12 mouse cellular contexts compared by ENCODE assay signal in genomic region chr2:144202567-144202966, GRCm38 (mm10).
DNase-seq lines count a peak whose midpoint lies in the region; ATAC-seq and TF ChIP-seq lines count a peak whose summit lies in the region.
"Had no signal": no experiment of that assay in that cellular context is flagged by ENCODE, and none has a peak within 500 bp of the region (broad histone marks: within the 10 kb centered on the region; RNA-seq: fewer than 3 reads in every experiment).

No protein-coding gene starts in this region.

- intact Hi-C loops in heart, adult 2 months (cut with DNase I) = no loop called here

- peaks cover 26% of the 10 kb centered on the region for H3K4me1 ChIP-seq in heart, embryonic 12.5 days (replicated peaks)
- peaks cover 2% of the 10 kb centered on the region for H3K4me1 ChIP-seq in heart, adult 2 months (ENCODE audit: control insufficient read depth, insufficient read depth, low read length)
- no peaks in the 10 kb centered on the region for H3K4me1 ChIP-seq in hindbrain, embryonic 11.5 days (replicated peaks; ENCODE audit: control insufficient read depth, insufficient read depth, low read length)
- no peaks in the 10 kb centered on the region for H3K4me1 ChIP-seq in limb, embryonic 10.5 days

- H3K27ac ChIP-seq in heart, embryonic 12.5 days (ENCODE audit: poor library complexity, severe bottlenecking) = peak overlapping the region; percentile 61
- H3K27ac ChIP-seq in heart, adult 2 months = no peak overlapping the region
- peak overlapping the region; percentile 36; the same call in 1 of the 2 replicates for H3K27ac ChIP-seq in layer of hippocampus, adult 2 months
- no peak overlapping the region for H3K27ac ChIP-seq in hindbrain, embryonic 11.5 days (ENCODE audit: low read depth, low read length)
- H3K27ac ChIP-seq in limb, embryonic 10.5 days = peak overlapping the region; percentile 46; the same call in 1 of the 2 replicates

- TF ChIP-seq POLR2A in heart, adult 2 months (IDR thresholded peaks at IDR 0.05; ENCODE audit: insufficient read depth, low read depth, low read length) = no peak

- TF ChIP-seq EP300 in heart, adult 2 months (IDR thresholded peaks at IDR 0.05; ENCODE audit: insufficient read depth, low read depth, low read length) = no peak

- WGBS in heart, embryonic 12.5 days = 75% methylated on average over 3 of the region's 3 CpGs
- WGBS in heart, adult 2 months = 93% methylated on average over 3 of the region's 3 CpGs
- WGBS in hindbrain, embryonic 11.5 days = 66% methylated on average over 3 of the region's 3 CpGs
- WGBS in limb, embryonic 10.5 days = 82% methylated on average over 3 of the region's 3 CpGs

- no peaks in the 10 kb centered on the region for H3K79me2 ChIP-seq in heart, adult 2 months (replicated peaks; ENCODE audit: control insufficient read depth, insufficient read depth, low read length)

- H3K9me3 ChIP-seq in heart, embryonic 12.5 days (replicated peaks) = no peaks in the 10 kb centered on the region; the same call in 1 of the 2 replicates
- no peaks in the 10 kb centered on the region for H3K9me3 ChIP-seq in hindbrain, embryonic 11.5 days (ENCODE audit: control insufficient read depth, low read length)
- H3K9me3 ChIP-seq in limb, embryonic 10.5 days (replicated peaks) = no peaks in the 10 kb centered on the region

- H3K27me3 ChIP-seq in heart, embryonic 12.5 days (replicated peaks) = no peaks in the 10 kb centered on the region
- H3K27me3 ChIP-seq in heart, adult 2 months (ENCODE audit: control insufficient read depth, insufficient read depth, low read length) = no peaks in the 10 kb centered on the region
- H3K27me3 ChIP-seq in hindbrain, embryonic 11.5 days (ENCODE audit: control insufficient read depth, insufficient read depth, low read length) = no peaks in the 10 kb centered on the region
- H3K27me3 ChIP-seq in limb, embryonic 10.5 days (ENCODE audit: low read depth, poor library complexity, severe bottlenecking) = no peaks in the 10 kb centered on the region

- H3K9ac ChIP-seq in heart, embryonic 12.5 days = no peak overlapping the region
- H3K9ac ChIP-seq in heart, adult 2 months (ENCODE audit: low read depth, low read length) = no peak overlapping the region
- no peak overlapping the region for H3K9ac ChIP-seq in hindbrain, embryonic 11.5 days (ENCODE audit: low read depth, low read length)
- H3K9ac ChIP-seq: forebrain, postnatal 0 days had no signal

- no peaks in the 10 kb centered on the region for H3K36me3 ChIP-seq in heart, embryonic 12.5 days
- H3K36me3 ChIP-seq in heart, adult 2 months (ENCODE audit: control insufficient read depth, insufficient read depth, low read length) = no peaks in the 10 kb centered on the region
- H3K36me3 ChIP-seq in hindbrain, embryonic 11.5 days (ENCODE audit: control insufficient read depth, insufficient read depth, low read length) = no peaks in the 10 kb centered on the region
- H3K36me3 ChIP-seq in limb, embryonic 10.5 days = no peaks in the 10 kb centered on the region

- no peak for ATAC-seq in heart, embryonic 12.5 days (ENCODE audit: insufficient number of reproducible peaks, low FRiP score)
- ATAC-seq in hindbrain, embryonic 11.5 days (ENCODE audit: low FRiP score) = 0 out of 2 replicates have a peak, but pooled peaks have one; percentile 26
- ATAC-seq: forebrain, postnatal 0 days had no signal

- H3K4me3 ChIP-seq in heart, embryonic 12.5 days = no peak overlapping the region
- H3K4me3 ChIP-seq in heart, adult 2 months = no peak overlapping the region
- no peak overlapping the region for H3K4me3 ChIP-seq in layer of hippocampus, adult 2 months
- H3K4me3 ChIP-seq in hindbrain, embryonic 11.5 days (ENCODE audit: low read depth, low read length) = no peak overlapping the region
- no peak overlapping the region for H3K4me3 ChIP-seq in limb, embryonic 10.5 days

- no peak for DNase-seq in heart, adult 2 months
- DNase-seq in layer of hippocampus, adult 2 months (ENCODE audit: low spot score in 2 of 2) = no peak
- DNase-seq in layer of hippocampus, adult 9-10 months (ENCODE audit: low spot score) = no peak
- no peak for DNase-seq in hindbrain, embryonic 11.5 days (ENCODE audit: low spot score)
- no peak for DNase-seq in limb, embryonic 10.5 days (ENCODE audit: low spot score)
- DNase-seq in thymus, postnatal 0 days (ENCODE audit: low spot score) = no peak
- DNase-seq in B cell, adult 2 months = no peak
- DNase-seq: cerebellum, postnatal 14 days; forebrain, postnatal 0 days; kidney, postnatal 4 days; lung, postnatal 4 days had no signal

- no peak overlapping the region for H3K4me2 ChIP-seq in heart, embryonic 12.5 days
- H3K4me2 ChIP-seq in hindbrain, embryonic 11.5 days (replicated peaks; ENCODE audit: low read depth, low read length) = no peak overlapping the region

- no peak for TF ChIP-seq CTCF in heart, adult 2 months (IDR thresholded peaks at IDR 0.05)
- TF ChIP-seq CTCF in layer of hippocampus, adult 2 months (conservative IDR thresholded peaks at IDR 0.05) = no peak

Comparison
In these comparisons a context has a peak if more than half of its experiments do, and no peak if none do; other contexts are left out.
1. H3K27ac ChIP-seq: peak in heart, embryonic 12.5 days (single experiment), layer of hippocampus, adult 2 months (single experiment) and limb, embryonic 10.5 days (single experiment); none in heart, adult 2 months (single experiment) and hindbrain, embryonic 11.5 days (single experiment).